Mouse (Mus musculus): ENCODE measurements around the gene Cd81. TPM values are rescaled to one million over a fixed set of nuclear protein-coding genes. Genes with fewer than 3 reads are reported as not detected.

Cd81 gene
- polyA plus RNA-seq, 1 experiment from 2014 or later = 310 TPM

GRCm38 (mm10) chr7:143058221-143058697 lies 5.7 kb downstream of the Cd81 start:
- no peaks in the 10 kb centered on the region for H3K27me3 ChIP-seq (ENCODE audit: low read depth, poor library complexity, severe bottlenecking)
- no peak for DNase-seq (ENCODE audit: low spot score)
- H3K4me3 ChIP-seq = no peak overlapping the region
- no peaks in the 10 kb centered on the region for H3K9me3 ChIP-seq (replicated peaks)
- peaks cover 59% of the 10 kb centered on the region for H3K4me1 ChIP-seq
- H3K27ac ChIP-seq = no peak overlapping the region
- WGBS = 78% methylated on average over 5 of the region's 5 CpGs
- peaks cover 84% of the 10 kb centered on the region for H3K36me3 ChIP-seq

GRCm38 (mm10) chr7:143059202-143059870 lies 6.8 kb downstream of the Cd81 start:
- DNase-seq (ENCODE audit: low spot score) = no peak
- Histone ChIP-seq H3K4me1 (peaks cover 48% of the 10 kb centered on the region), H3K36me3 (peaks cover 95% of the 10 kb centered on the region), H3K27ac (peak overlapping the region; percentile 14; the same call in 1 of the 2 replicates), H3K27me3 (ENCODE audit: low read depth, poor library complexity, severe bottlenecking) (no peaks in the 10 kb centered on the region), H3K9me3 (replicated peaks) (no peaks in the 10 kb centered on the region), H3K4me3 (no peak overlapping the region)
- WGBS = 88% methylated on average over 5 of the region's 5 CpGs

- peaks cover 99% of the 10 kb centered on the region for H3K36me3 ChIP-seq
- 92% methylated on average over 2 of the region's 2 CpGs for WGBS
- no peak for DNase-seq (ENCODE audit: low spot score)
- no peaks in the 10 kb centered on the region for H3K9me3 ChIP-seq (replicated peaks)
- no peaks in the 10 kb centered on the region for H3K27me3 ChIP-seq (ENCODE audit: low read depth, poor library complexity, severe bottlenecking)
- peaks cover 19% of the 10 kb centered on the region for H3K4me1 ChIP-seq
- no peak overlapping the region for H3K4me3 ChIP-seq
- H3K27ac ChIP-seq = no peak overlapping the region
These were observed 10.2 kb downstream of the Cd81 start for GRCm38 (mm10) chr7:143062704-143063103.

GRCm38 (mm10) chr7:143064226-143064625 lies 11.7 kb downstream of the Cd81 start:
- DNase-seq (ENCODE audit: low spot score) = no peak
- WGBS = 88% methylated on average over 6 of the region's 6 CpGs
- H3K36me3 ChIP-seq = peaks cover 93% of the 10 kb centered on the region
- H3K4me1 ChIP-seq = peaks cover 16% of the 10 kb centered on the region
- no peaks in the 10 kb centered on the region for H3K27me3 ChIP-seq (ENCODE audit: low read depth, poor library complexity, severe bottlenecking)
- no peak overlapping the region for H3K27ac ChIP-seq
- no peak overlapping the region for H3K4me3 ChIP-seq
- H3K9me3 ChIP-seq (replicated peaks) = no peaks in the 10 kb centered on the region

GRCm38 (mm10) chr7:143065692-143066091 lies 13.2 kb downstream of the Cd81 start:
- Histone ChIP-seq H3K4me1 (peaks cover 23% of the 10 kb centered on the region), H3K9me3 (replicated peaks) (no peaks in the 10 kb centered on the region), H3K4me3 (no peak overlapping the region), H3K36me3 (peaks cover 86% of the 10 kb centered on the region), H3K27me3 (ENCODE audit: low read depth, poor library complexity, severe bottlenecking) (no peaks in the 10 kb centered on the region), H3K27ac (no peak overlapping the region)
- no peak for DNase-seq (ENCODE audit: low spot score)
- 90% methylated on average over 2 of the region's 2 CpGs for WGBS

GRCm38 (mm10) chr7:143067469-143067868 lies 14.9 kb downstream of the Cd81 start:
- DNase-seq (ENCODE audit: low spot score) = no peak
- Histone ChIP-seq H3K4me1 (peaks cover 30% of the 10 kb centered on the region), H3K9me3 (replicated peaks) (no peaks in the 10 kb centered on the region), H3K27me3 (ENCODE audit: low read depth, poor library complexity, severe bottlenecking) (no peaks in the 10 kb centered on the region), H3K4me3 (0 out of 2 replicates have a peak overlapping the region, but pooled peaks have one; percentile 87), H3K36me3 (peaks cover 86% of the 10 kb centered on the region), H3K27ac (no peak overlapping the region)
- 78% methylated on average over 2 of the region's 2 CpGs for WGBS

GRCm38 (mm10) chr7:143067897-143068296 lies 15.4 kb downstream of the Cd81 start:
- H3K4me3 ChIP-seq = peak overlapping the region; percentile 87; the same call in 1 of the 2 replicates
- peaks cover 30% of the 10 kb centered on the region for H3K4me1 ChIP-seq
- H3K36me3 ChIP-seq = peaks cover 83% of the 10 kb centered on the region
- no peaks in the 10 kb centered on the region for H3K27me3 ChIP-seq (ENCODE audit: low read depth, poor library complexity, severe bottlenecking)
- H3K9me3 ChIP-seq (replicated peaks) = no peaks in the 10 kb centered on the region
- WGBS = 89% methylated on average over 3 of the region's 3 CpGs
- peak overlapping the region; percentile 91 for H3K27ac ChIP-seq
- no peak for DNase-seq (ENCODE audit: low spot score)

GRCm38 (mm10) chr7:143068316-143068881 lies 15.9 kb downstream of the Cd81 start:
- peaks cover 78% of the 10 kb centered on the region for H3K36me3 ChIP-seq

GRCm38 (mm10) chr7:143068882-143069591 lies 16.5 kb downstream of the Cd81 start, which contains the start of gene Tssc4:
Gene Tssc4, plus strand, starts transcription at chr7:143069249.
- peak; percentile 96 for DNase-seq (ENCODE audit: low spot score)
- WGBS = under 1% methylated on average over 51 of the region's 51 CpGs
- Histone ChIP-seq H3K9me3 (replicated peaks) (no peaks in the 10 kb centered on the region), H3K27me3 (ENCODE audit: low read depth, poor library complexity, severe bottlenecking) (no peaks in the 10 kb centered on the region), H3K4me1 (peaks cover 30% of the 10 kb centered on the region), H3K4me3 (peak within 1 kb of the TSS; percentile 87), H3K27ac (peak within 1 kb of the TSS; percentile 91), H3K36me3 (peaks cover 71% of the 10 kb centered on the region)

More at GRCm38 (mm10) chr7:143068316-143068881, 15.9 kb downstream of the Cd81 start:
- Histone ChIP-seq H3K27me3 (ENCODE audit: low read depth, poor library complexity, severe bottlenecking) (no peaks in the 10 kb centered on the region), H3K4me3 (peak overlapping the region; percentile 87), H3K9me3 (replicated peaks) (no peaks in the 10 kb centered on the region), H3K27ac (peak overlapping the region; percentile 91), H3K4me1 (peaks cover 30% of the 10 kb centered on the region)
- 51% methylated on average over 13 of the region's 13 CpGs for WGBS
- DNase-seq (ENCODE audit: low spot score) = peak; percentile 48

- WGBS = 13% methylated on average over 30 of the region's 30 CpGs
- peak; percentile 41 for DNase-seq (ENCODE audit: low spot score)
- peaks cover 63% of the 10 kb centered on the region for H3K36me3 ChIP-seq
- H3K4me1 ChIP-seq = peaks cover 30% of the 10 kb centered on the region
- peak overlapping the region; percentile 91 for H3K27ac ChIP-seq
- no peaks in the 10 kb centered on the region for H3K27me3 ChIP-seq (ENCODE audit: low read depth, poor library complexity, severe bottlenecking)
- H3K9me3 ChIP-seq (replicated peaks) = no peaks in the 10 kb centered on the region
- H3K4me3 ChIP-seq = peak overlapping the region; percentile 87
These were observed 17.3 kb downstream of the Cd81 start for GRCm38 (mm10) chr7:143069751-143070400.

- Histone ChIP-seq H3K27me3 (ENCODE audit: low read depth, poor library complexity, severe bottlenecking) (no peaks in the 10 kb centered on the region), H3K9me3 (replicated peaks) (no peaks in the 10 kb centered on the region), H3K27ac (peak overlapping the region; percentile 91), H3K4me1 (peaks cover 30% of the 10 kb centered on the region), H3K4me3 (peak overlapping the region; percentile 87), H3K36me3 (peaks cover 56% of the 10 kb centered on the region)
- no peak for DNase-seq (ENCODE audit: low spot score)
- WGBS = 91% methylated on average over 10 of the region's 10 CpGs
These were observed 18.0 kb downstream of the Cd81 start for GRCm38 (mm10) chr7:143070506-143071070.

GRCm38 (mm10) chr7:143072605-143073004 lies 20.1 kb downstream of the Cd81 start:
- DNase-seq (ENCODE audit: low spot score) = no peak
- Histone ChIP-seq H3K4me3 (no peak overlapping the region), H3K9me3 (replicated peaks) (no peaks in the 10 kb centered on the region), H3K27me3 (ENCODE audit: low read depth, poor library complexity, severe bottlenecking) (no peaks in the 10 kb centered on the region), H3K4me1 (peaks cover 28% of the 10 kb centered on the region), H3K27ac (no peak overlapping the region), H3K36me3 (peaks cover 36% of the 10 kb centered on the region)
- WGBS = 82% methylated on average over 5 of the region's 5 CpGs
